Mouse (Mus musculus): ENCODE results near the gene Exoc5. TPM values are rescaled to one million over a fixed set of nuclear protein-coding genes. Genes with fewer than 3 reads are reported as not detected.

Exoc5 gene
- total RNA-seq, 2 experiments from 2014 or later: 50.0 to 51.4 TPM

- no peak for DNase-seq (ENCODE audit: low spot score in 2 of 2)
Observed at GRCm38 (mm10) chr14:49008399-49009189, 57.9 kb downstream of the Exoc5 start.

GRCm38 (mm10) chr14:49007979-49008378 is 58.5 kb downstream of the Exoc5 start:
- DNase-seq (ENCODE audit: low spot score in 2 of 2): no peak

GRCm38 (mm10) chr14:49001655-49002054 is 64.8 kb downstream of the Exoc5 start:
- DNase-seq (ENCODE audit: low spot score in 2 of 2): no peak

GRCm38 (mm10) chr14:48998795-48999194 is 67.7 kb downstream of the Exoc5 start:
- no peak for DNase-seq (ENCODE audit: low spot score in 2 of 2)

DNA sequence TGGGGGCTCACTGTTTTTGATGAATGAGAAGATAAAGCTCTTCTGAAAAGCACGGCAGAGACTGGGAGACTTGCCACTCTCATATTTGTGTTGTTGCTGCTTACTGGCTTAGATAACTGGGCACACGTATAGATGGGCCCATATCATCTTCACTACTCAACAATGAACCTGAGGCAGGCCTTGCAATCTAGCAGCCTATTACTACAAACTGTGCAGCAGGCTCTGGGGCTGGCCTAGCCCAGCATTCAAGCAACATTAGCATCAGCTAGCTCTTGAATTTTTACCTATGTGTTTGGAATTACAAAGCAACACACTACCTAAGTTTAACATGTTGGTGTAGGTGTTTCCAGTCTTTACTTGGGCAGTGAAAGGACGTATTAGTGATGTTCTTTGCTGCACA is 72.6 kb downstream of the Exoc5 start:
- DNase-seq (ENCODE audit: low spot score in 2 of 2): no peak

DNA sequence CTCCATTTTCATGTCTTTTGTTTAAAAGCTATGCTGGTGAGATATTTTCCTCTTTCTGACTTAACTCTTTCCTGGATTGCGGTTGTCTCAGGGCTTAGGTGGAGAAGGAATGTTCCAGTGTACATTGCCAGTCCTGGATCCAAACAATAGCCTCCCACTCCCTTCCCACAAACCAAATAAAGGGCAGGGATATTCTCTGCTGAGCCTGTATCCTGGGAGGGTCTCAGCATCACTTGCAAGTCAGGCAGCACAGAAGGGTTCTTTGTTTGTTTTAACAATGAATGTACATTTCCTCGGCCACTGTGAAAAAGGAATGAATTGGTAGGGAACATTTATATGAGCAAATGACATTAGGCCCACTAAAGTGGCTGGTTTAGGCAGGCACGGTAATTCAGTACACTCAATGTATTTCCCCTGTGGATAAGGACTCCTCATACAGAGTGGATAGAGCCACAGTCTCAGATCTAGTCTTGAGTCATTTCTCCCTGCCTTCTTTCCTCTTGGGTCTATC is 74.3 kb downstream of the Exoc5 start:
- DNase-seq (ENCODE audit: low spot score in 2 of 2): no peak

GRCm38 (mm10) chr14:48991144-48991522 is 75.3 kb downstream of the Exoc5 start:
- DNase-seq (ENCODE audit: low spot score in 2 of 2): no peak

DNA sequence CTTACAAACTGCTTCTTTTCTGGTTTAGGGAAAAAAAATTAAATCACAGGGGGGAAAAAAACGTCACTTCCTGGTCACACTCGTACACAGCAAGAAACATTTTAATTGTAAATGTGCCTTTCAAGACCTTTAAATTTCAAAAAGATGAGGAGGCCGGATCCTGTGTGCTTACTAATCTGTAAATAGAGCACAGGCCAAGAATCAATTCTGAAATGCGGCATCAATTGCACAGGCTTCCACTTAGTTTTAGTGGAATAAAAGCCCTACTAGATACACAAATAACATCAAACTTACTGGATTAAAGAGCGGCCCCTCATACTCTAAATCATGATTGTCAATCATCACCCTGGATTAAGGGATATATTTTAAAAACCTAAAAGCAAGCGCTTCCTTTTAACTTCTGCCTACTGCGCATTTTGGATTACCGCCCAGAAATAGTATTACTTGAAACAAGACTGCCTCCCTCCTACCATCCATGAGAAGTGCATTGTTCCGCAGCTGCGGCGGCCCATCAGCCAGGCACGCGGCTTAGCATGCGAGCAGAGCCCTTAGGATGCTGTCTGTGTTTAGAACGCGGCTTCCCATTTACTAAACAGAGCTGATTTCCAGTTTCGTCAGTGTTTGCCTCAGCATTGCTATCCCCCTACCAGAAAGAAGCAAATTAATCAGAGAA is 75.8 kb downstream of the Exoc5 start:
- peak; percentile 84 to 87 for DNase-seq (ENCODE audit: low spot score in 2 of 2)

- DNase-seq (ENCODE audit: low spot score in 2 of 2): no peak
Observed at GRCm38 (mm10) chr14:48989831-48990230, 76.6 kb downstream of the Exoc5 start.

GRCm38 (mm10) chr14:48986231-48986630 is 80.2 kb downstream of the Exoc5 start:
- DNase-seq (ENCODE audit: low spot score in 2 of 2): no peak

DNA sequence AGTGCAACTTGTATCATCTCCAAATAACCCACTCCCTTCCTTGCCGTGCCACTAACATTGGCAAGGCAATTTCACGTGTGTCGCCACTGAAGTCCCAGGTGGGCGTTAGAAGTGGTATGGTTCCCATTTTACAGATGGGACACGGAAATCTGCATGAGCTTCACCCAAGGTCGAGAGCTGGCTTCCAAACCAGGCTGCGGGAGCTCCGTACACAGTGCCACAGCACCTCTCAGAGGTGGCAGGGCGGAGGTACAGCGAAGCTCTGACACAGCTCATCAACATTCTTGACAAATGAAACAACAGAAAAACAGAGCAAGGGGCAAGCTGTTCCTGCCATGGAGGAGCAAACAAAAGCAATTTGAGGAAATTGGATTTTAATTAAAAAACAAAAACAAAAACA is 80.8 kb downstream of the Exoc5 start:
- DNase-seq (ENCODE audit: low spot score in 2 of 2): peak; percentile 47 to 64

DNA sequence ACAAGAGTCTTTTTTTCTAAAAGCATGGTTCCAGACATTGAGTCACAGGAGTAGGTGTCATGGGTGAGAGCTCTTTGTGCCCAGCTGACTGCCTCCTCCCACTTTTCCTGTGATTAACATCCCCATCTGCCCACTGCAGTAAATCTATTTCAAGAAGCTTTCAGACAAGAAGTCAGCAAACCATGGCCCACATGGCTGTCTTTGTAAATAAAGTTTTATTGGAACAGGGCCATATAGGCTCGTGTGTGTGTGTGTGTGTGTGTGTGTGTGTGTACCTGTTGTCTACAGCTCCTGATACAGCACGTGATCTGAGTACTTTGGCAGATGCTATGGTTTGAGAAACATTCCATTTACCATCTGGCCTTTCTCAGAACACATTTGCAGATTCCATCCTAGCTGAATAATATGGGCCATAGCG is 87.5 kb downstream of the Exoc5 start:
- DNase-seq (ENCODE audit: low spot score in 2 of 2): peak; percentile 19 to 78

- DNase-seq (ENCODE audit: low spot score in 2 of 2): no peak
Observed at GRCm38 (mm10) chr14:48971546-48971945, 94.9 kb downstream of the Exoc5 start.

DNA sequence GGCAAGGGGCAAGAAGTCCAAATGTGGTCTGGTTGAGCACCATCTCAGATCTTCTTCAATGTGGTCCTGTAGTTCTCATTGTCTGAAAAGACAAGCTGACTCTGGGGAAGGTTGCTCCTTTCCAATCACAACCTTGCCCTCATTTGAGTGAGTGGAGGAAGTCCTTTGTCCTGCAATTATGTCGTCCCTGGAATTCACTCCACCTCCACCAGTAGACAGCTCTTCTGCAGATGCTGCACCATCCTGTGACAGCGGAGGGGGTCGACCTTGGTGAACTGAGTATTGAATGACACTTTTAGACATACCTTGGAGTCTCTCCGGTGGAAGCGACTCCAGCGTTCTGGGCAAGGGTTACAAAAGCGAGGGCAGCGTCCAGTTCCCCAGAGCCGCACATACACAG is 97.8 kb downstream of the Exoc5 start:
- no peak for DNase-seq (ENCODE audit: low spot score in 2 of 2)

Other genes with a start within 250 kb of the Exoc5 start
- 10 to 100 TPM; 19.4 to 19.9 TPM for gene Ap5m1, start 556 bp downstream of the Exoc5 start, total RNA-seq (2021)
- gene Naa30, start 105.6 kb upstream of the Exoc5 start, total RNA-seq (2021): 10 to 100 TPM; 35.8 to 36.1 TPM
- gene ccdc198, start 178.8 kb upstream of the Exoc5 start, total RNA-seq (2021): not detected